Mouse (Mus musculus): Measurements from ENCODE around the gene Cdkn2c. TPM values are rescaled to one million over a fixed set of nuclear protein-coding genes. Genes with fewer than 3 reads are reported as not detected.

The Cdkn2c gene
- polyA plus RNA-seq, 1 experiment from 2014 or later: 10.6 TPM

Other genes starting within 250 kb of the Cdkn2c start
- gene Rnf11, start 182.5 kb downstream of the Cdkn2c start, polyA plus RNA-seq (2015; fragmentation: Nextera tagmentation; extraction: Ambion mirVana): 33.6 and 37.0 TPM in 2 replicates
- gene 4930522H14Rik, start 135.9 kb downstream of the Cdkn2c start, polyA plus RNA-seq (2015; fragmentation: Nextera tagmentation; extraction: Ambion mirVana): not detected in 2 replicates
- gene Faf1, start 9.4 kb upstream of the Cdkn2c start, polyA plus RNA-seq (2015; fragmentation: Nextera tagmentation; extraction: Ambion mirVana): 24.3 and 27.1 TPM in 2 replicates